Mouse (Mus musculus) adrenal gland, postnatal 36 days (tissue): ENCODE measurements around the gene Dusp28. TPM values are rescaled to one million over a fixed set of nuclear protein-coding genes. Genes with fewer than 3 reads are reported as not detected.
A peak's percentile ranks its signal among the peaks of the same experiment; 100 is the strongest.

ENCODE experiments used
- DNase-seq, 2 experiments: peaks; one replicate each; pipeline ENCODE4 v3.0.0; 2021; ENCODE audit warnings: mixed read lengths in 1 of 2
- long read RNA-seq, 2 experiments: library from polyadenylated mRNA; stranded (forward); transcript quantifications; one replicate each; pipeline ENCODE4 v2.0.0; 2021; ENCODE audit warnings: borderline sequencing depth in 2 of 2
- total RNA-seq, 2 experiments: library from RNA; stranded (reverse); gene quantifications; 2 replicates each; pipeline ENCODE4 v1.2.3; 2021

Gene Dusp28
- total RNA-seq, result 10 to 100 TPM; 12.0 to 13.7 TPM
- long read RNA-seq, experiment 1, transcript Dusp28-201 (2 exons, 1,314 nt), result major isoform, 28 of 33 reads
- long read RNA-seq, experiment 1, partial matches to known transcripts, result 0 of 33 reads
- long read RNA-seq, experiment 1, other reads (novel, unspliced or antisense), result 5 of 33 reads
- long read RNA-seq, experiment 2, transcript Dusp28-201 (2 exons, 1,314 nt), result major isoform, 9 of 11 reads
- long read RNA-seq, experiment 2, partial matches to known transcripts, result 0 of 11 reads
- long read RNA-seq, experiment 2, other reads (novel, unspliced or antisense), result 2 of 11 reads

DNA sequence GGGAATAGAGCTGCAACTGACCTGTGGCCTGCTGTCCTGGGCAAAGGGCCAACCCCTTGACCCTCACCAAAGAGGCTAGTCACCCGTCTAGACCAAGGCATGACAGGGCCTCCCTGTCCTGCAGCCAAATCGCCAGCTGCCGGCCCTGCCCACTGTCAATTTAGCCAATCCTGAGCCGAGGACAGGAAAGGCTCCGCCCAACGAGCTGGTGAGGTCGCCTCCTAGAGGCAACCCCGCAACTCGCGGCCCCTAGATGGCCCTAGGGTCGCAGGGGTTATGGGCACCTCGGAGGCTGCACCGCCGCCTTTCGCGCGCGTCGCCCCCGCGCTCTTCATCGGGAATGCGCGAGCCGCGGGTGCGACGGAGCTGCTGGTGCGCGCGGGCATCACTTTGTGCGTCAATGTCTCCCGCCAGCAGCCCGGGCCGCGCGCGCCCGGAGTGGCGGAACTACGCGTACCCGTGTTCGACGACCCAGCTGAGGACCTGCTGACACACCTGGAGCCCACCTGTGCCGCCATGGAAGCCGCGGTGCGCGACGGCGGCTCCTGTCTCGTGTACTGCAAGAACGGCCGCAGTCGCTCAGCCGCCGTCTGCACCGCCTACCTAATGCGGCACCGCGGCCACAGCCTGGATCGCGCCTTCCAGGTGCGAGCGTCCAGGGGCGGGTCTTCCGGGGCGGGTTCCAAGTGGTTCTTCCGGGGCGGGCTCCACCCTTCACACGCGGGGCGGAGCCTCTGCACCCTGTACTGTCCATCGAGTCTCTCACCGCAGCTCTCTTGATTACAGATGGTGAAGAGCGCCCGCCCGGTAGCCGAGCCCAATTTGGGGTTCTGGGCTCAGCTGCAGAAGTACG lies at the start of gene Dusp28:
Gene Dusp28 (plus strand): TSS at position 203 of the 853 bp plus-strand sequence.
- DNase-seq, result peak; percentile 95 to 97

DNA sequence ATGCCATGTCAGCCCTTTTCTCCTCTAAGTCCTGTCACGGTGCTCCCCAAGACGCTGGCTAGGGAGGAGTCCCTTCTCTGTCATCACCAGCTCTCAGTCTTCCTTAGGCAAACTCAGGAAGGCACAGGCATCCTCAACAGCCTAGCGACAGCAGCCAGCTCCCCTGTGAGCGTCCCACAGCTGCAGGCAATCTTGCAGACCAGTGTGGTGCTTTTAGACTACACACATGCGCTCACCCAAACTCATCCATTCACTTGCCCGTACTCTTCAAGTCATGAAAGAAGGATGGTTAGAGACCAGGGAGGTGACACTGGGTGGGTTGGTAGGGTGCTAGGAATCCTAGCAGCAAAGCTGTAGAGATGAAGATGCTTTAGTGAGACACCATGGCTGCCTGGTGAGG lies 45.3 kb upstream of the Dusp28 start:
- DNase-seq, result no peak

DNA sequence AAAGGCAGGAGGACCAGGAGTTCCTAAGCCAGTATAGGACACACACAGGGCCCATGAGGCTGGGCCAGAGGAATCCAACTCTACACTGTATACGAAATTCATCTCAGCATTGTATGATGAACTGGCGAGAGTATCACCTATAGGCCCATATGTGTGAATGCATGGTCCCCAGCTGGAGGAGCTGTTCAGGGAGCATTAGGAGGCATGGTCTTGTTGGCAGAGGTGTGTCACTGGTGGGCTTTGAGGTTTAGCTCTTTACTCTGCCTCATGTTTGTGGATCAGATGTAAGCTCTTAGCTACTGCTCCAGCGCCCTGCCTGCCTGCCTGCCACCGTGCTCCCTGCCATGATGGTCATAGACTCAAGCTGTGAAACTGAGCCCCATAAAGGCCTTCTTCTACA lies 43.5 kb upstream of the Dusp28 start:
- DNase-seq, result no peak

DNA sequence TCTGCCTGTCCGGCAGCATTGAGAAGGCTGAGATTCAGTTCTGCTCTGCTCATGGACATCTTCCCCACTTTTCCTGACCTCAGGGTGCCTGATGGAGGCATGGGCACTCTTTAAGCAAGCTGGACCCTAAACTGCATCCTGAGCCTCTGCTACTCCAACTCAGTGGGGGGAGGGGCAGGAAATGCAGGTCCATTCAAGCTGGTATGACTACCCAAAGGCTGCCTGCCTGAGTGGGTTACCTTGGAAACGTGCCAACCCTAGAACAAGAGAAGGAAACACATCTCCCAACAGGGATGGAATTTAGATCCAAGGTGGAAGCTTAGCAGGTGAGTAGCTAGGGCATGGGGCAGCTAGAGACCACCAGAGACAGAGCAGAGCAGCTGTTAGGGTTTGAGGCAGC lies 40.6 kb upstream of the Dusp28 start:
- no peak for DNase-seq

DNA sequence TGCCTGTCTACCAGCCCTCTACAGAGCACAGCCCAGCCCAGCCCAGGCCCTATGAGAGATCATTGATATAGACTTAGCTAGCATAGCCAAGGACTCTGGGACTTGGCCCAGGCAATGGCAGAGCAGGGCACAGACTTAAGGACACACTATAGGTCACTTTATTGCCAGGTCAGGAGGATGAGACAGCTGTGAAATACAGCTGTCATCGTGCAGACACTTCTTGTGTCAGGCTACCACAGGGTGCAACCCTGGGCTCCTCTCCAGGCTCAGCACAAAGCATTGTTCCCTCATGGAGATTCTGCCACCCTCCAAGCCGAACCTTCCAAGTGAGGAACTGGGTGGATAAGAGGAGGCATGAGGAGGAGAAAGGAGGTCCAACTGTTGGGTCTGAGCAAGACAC lies 36.8 kb upstream of the Dusp28 start:
- no peak for DNase-seq

DNA sequence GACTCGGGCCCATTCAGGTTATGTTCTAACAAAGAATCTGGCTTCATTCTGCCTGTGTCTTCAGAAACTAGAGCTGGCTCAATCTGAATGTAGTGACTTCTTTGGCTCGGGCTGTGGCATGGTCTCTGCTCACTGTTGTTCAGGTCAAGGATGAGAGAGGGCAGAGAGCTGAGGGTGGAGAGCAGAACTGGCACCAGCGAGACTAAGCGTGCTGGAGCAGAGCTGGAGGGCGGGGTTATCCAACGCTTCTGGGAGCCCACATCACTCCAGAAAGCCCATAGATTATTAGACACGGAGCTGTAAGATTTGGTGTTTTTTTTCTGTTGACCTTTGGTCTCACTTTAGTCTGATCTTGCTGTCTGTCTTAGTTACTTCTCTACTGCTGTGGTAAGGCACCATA lies 34.1 kb upstream of the Dusp28 start:
- no peak for DNase-seq

DNA sequence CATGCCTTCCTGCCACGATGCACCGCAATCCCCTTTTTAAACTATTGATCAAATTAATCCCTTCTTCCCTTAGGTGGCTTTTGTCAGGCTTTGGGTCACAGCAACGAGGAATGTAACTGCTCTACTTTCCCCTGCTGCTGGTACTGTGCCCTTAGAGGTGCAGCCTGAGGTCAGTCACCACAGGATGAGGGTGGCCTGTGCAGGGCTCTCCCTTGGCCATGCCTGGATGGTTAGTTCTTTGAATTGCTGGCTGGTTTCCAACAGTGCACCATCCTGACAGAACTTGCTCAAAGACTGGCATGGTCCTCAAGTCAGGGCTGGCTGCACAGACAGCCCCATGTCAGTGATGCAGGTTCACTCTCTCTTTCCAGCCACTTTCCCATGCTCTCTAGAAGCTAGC lies 32.8 kb upstream of the Dusp28 start:
- no peak for DNase-seq

DNA sequence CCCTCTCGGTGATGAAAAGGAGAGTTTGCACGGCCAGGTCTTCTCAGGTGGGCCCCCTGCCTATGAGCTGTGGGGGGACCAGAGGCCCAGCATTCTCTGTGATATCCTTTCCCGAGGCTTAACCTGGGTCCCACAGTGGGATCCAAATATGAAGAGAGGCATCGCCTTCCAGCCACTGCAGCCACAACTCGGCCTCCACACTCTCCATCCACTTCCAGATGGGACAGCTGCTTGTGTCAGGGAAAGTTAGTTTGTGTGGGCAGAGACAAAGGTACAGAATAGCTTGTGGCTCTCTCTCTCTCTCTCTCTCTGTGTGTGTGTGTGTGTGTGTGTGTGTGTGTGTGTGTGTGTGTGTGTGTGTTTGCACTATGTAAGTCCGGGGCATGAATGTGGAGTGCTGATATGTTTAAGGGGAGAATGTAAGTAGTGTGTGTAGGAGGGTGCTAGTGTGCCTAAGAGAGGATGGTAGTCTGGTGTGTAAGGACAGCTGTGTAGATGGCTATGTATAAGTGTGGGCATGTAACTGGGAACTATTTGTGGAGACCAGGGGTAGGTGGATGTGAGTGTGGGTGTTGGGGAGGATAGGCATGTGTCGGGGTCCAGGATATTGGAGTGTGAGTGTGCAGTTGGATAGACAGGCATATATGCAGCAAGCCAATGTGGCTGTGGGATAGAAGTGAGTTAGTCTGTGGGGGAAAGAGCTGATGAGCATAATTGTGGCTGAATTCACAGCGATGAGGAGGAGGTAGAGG lies 31.2 kb upstream of the Dusp28 start:
- no peak for DNase-seq

DNA sequence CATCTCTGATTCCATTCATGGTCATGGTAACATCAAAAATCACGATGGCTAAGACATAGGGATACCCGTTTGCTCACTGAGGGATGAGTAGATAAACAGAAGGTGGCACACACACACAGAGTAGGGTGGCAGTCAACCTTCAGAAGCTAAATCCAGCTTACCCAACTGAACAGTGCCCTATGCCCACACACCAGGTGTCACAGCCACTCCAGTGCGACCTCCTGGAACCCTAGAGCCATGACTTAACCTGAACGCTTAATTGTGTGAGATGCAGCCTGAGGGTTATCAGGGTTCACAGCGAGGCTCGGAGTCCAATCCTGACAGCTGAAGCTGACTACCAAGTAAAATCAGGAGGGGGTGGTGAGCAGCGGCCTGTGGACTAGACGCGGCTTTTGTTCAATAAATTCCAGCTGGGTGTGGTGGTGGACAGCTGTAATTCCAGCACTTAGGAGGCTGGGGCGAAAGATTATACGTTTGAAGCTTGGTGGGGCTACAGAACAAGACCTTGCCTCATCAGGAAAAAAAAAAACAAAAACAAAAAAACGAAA lies 29.3 kb upstream of the Dusp28 start:
- DNase-seq, result no peak

DNA sequence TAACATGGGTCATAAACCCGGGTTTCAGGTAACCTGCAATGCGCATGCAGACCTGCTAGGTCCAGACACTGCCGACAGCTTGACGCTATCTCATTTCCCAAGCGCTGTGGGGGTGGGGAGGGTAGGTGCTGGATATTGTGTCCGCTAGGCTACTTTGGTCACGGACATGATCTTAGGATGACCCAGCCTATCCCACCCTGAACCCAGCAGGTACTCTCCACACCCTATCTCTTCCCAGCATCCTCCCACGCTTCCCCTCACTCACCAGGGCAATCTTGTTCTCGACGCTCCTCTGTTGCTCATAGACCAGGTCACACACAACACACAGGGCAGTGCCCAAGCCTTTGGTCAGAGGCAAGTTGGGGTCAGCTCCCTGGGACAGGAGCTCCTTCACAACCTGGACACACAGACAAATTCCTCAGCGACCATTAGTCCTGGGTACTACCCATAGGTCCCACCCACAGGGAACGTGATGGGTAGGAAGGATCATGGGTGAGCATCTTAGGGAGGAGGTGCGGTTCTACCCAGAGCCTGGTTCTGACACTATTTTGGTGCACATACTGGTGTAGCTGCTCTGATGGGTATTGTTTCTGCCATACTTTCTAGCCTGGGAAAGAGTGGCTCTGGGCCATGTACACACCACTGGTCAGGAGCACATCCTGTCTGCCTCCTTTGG lies 28.6 kb upstream of the Dusp28 start:
- no peak for DNase-seq

DNA sequence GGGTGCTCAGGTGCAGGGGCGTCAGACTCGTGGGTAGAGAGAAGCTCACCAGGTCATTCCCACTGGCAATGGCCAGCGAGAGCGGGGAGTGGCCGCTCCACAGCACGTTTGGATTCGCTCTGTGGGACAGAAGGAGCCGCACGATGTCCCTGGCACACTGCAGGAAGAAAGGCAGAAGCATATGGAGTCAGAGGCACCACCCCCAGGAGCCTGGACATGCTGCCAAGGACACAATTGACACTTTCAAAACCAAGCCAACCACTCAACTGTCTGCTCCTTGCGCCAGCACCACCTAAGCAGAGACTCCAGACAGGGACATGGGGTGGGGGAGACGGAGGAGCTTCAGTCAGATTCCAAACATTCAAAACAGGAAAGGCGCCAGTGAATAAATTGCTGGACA lies 27.5 kb upstream of the Dusp28 start:
- DNase-seq, result no peak

DNA sequence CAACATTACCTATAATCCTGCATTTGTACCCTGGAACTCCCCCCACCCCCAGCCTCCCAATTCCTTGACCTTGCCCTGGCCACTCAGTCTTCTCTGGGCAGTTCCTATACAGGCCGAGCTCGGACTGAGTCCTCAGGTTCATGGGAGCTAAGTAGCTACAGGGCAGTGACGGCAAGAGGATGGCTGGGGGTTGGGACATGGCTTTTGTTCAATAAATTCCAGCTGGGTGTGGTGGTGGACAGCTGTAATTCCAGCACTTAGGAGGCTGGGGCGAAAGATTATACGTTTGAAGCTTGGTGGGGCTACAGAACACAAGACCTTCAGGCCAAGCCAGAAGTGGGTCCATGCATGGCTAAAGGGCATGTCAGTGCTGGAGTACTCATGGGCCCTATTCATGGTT lies 26.7 kb upstream of the Dusp28 start:
- DNase-seq, result no peak

DNA sequence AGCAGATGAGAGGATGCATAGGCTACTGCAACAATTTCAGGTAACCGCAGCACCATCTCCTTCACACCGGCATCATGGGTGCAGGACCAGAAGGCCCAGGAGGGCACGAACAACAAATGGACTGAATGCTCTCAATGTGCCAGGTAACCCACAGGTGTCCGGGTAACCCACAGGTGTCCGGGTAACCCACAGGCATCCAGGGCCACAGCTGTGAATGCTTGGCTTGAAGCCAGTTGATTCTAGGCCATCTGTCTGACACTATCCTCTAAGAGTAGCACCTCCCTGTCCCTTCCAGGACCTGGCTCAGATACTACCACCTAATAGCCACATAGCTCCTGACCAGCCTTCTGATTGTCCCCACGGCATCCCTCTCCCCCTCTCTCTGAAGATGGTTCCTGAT lies 24.8 kb upstream of the Dusp28 start:
- DNase-seq, result no peak

DNA sequence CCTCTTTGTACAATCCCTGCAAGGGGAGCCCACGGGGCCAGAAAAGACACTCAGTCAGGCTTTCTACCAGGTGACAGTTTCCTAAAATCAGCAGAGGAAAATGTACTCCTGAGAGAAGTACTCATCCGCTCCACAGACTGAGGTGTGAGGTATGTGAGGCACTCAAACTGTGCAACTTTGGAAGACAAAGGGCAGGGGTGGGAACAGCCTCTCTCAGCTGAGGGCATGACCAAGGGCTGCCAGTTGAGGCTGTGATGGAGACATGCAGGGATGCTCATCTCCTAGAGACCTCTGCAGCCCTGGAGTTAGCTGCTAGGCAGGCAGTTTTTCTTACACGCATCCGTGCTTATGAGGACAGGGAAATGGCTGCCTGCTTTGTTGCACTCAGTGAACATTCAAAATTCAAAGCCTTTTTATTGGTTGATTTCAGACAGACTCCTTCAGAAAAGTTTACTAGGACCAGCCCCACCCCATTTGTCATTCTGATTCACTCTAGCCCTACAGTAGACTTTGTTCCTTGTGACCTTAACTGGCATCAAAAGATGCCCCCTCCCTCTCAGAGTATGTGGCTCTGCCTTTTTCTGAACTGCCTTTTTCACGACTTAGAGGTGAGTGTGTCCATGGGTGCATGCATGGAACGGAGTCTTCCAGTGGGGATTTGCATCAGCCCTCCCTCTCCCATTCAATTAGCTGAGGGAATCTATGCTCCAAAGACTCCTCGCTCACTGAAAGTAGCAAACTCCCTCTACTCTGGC lies 17.7 kb upstream of the Dusp28 start:
- no peak for DNase-seq

DNA sequence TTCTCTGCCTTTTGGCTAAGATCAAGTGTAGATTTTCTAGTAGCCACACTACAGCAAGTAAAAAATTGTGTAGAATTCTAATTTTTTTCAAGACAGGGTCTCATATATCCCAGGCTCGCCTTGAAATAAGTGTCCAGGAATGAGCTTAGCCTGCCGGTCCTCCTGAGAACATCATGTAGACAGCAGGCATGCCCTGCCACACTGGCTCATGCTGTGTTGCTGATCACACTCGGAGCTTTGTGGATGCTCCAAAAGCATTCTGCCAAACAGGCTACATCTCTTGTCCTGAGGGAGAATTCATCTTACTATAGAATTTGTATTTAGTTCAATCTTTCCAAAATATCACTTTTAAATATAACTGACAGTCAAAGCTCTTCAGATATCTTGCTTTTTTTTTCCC lies 14.0 kb upstream of the Dusp28 start:
- no peak for DNase-seq

DNA sequence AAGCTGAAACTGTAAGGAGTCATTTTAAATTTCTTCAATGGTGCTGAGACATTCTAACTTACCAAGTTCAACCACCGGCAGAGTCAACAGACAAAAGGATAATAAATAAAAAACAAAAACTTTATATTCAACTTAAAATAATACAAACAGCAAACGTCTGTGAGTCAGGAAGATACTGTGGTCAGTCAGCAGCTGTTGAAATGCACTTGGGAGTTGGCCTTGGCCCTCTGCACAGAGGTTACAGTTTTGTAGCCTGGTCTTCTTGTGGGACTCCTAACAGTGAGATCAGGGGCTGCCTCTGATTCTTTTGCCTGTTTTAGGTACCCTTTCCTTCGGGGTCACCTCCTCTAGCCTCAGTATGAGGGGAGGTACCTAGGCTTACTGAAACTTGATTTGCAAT lies 12.9 kb upstream of the Dusp28 start:
- no peak for DNase-seq

DNA sequence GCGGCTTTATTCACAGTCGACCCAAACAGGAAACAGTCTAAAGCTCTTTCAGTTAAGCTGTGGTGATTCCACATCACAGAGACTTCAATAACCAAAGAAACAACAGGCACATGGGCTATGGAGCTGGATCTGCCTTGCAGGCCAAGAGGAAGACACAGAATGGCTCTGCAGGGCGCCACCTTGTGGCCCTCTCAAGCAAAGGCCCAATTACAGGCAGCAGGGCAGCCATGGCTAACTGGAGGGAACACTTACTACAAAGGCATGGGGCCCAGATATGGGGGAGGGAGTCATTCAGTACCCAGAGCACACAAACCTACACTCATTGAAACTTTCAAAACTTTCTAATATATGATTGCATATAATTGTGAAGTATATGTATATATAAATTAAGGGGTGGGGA lies 11.7 kb upstream of the Dusp28 start:
- peak; percentile 81 to 86 for DNase-seq

DNA sequence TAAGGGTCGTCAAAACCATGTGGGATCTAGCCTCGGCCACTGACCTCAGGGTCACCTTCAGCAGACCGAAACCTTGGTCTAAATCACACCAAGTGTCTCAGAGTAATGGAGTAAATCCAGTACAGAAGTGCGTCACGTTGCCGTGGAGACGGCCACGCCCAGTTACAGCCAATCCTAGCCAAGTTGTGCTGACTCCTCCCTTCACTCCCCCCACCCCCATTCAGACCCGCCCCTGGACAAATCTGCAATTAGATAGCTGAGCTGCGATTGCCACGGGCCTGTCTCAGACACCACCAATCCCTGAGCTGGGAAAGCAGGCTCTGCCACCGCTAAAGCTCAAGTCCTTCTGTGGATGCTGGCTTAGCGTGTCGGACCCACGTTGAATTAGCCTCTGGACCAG lies 4.0 kb upstream of the Dusp28 start, which contains the start of gene Ankmy1:
Gene Ankmy1 (minus strand): TSS at position 121 of the 400 bp plus-strand sequence.
- peak; percentile 76 to 77 for DNase-seq

DNA sequence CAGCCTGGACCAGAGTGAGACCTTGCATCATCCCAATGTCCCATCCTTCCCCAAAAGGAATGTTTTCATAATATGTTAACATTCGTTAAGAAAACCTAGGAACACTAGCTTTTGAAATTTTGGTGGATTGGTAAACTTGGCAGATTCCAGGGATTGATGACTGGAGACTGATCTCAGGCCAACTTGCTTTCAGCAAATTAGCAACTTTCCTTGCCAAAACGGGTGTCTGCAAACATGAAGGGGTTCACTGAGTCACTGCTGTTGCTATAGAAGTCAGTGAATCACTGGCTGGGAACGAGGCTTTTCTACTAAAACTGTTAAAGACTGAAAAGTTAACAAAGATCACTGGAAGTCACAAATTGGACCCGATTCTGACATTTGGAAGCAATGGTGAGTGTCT lies 3.2 kb upstream of the Dusp28 start:
- peak; percentile 42 to 44 for DNase-seq

DNA sequence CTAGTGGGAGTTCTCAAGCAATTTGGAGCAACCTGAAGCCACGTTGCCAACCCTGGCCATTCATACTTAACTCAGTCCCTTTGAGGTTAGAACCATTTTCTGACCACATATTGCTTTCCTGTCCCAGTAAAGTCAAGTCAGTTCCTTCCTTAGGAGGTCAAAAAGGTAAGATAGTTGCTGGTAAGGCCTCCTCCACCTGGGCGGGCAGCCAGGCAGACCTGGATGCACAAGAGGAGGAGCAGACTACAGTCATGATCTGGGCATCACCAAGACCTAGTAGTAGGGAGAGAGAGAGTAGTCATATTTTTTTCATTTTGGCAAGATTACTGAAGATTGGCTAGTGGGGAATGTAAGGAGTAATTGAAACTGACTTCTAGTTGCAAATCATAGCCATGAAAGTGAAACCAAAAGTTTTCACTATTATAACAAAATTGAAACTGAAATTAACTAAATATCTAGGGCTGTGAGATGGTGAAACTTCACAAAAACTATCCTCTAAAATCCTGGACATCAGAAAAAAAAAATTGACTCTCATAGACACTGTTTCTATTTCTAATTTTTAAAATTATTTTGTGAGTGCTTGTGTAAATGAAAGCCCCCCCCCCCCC lies 974 bp upstream of the Dusp28 start:
- DNase-seq, result no peak
